Mouse (Mus musculus): ENCODE results near the gene Sppl3. TPM values are rescaled to one million over a fixed set of nuclear protein-coding genes. Genes with fewer than 3 reads are reported as not detected.

The Sppl3 gene
- polyA plus RNA-seq, 1 experiment from 2014 or later = 43.6 TPM

- no peak overlapping the region for H3K27ac ChIP-seq (replicated peaks; ENCODE audit: low read depth, low read length)
- DNase-seq (ENCODE audit: low spot score) (no peak), ATAC-seq (replicated peaks; ENCODE audit: insufficient number of reproducible peaks, low FRiP score, low TSS enrichment, low read depth) (no peak)
- no peaks in the 10 kb centered on the region for H3K9me3 ChIP-seq (replicated peaks; ENCODE audit: control insufficient read depth, low read length)
- H3K4me3 ChIP-seq (ENCODE audit: low read depth, low read length) = no peak overlapping the region
- H3K9ac ChIP-seq (replicated peaks; ENCODE audit: low read length) = no peak overlapping the region
- no peaks in the 10 kb centered on the region for H3K36me3 ChIP-seq (replicated peaks; ENCODE audit: control insufficient read depth, insufficient read depth, low read depth, low read length)
- H3K4me1 ChIP-seq (ENCODE audit: control insufficient read depth, insufficient read depth, low read length) = no peaks in the 10 kb centered on the region
- 77% methylated on average over 1 of the region's 1 CpGs for WGBS
- no peak overlapping the region for H3K4me2 ChIP-seq (ENCODE audit: low read depth, low read length)
- H3K27me3 ChIP-seq (ENCODE audit: control insufficient read depth, insufficient read depth, low read length) = no peaks in the 10 kb centered on the region
Measured at GRCm38 (mm10) chr5:115014570-115014969, 3.6 kb downstream of the Sppl3 start.

DNA sequence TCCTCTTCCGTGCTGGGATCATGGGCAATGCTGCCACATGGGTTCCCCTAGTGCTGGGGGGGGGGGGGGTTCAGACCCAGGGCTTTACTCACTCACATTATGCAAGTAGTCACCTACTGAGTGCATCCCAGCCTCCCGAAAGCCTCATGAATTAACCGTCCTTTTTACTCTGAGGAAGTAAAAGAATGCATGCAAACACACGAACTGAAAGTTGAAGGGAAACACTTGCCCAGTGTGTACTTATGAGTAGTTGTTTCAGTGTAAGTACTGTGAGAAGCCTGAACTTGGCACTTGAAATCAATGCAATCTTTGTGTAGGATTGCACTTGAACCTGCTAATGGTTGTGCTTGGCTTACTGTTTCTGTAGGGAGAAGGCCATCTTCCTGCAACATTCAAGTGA, 4.2 kb downstream of the Sppl3 start:
- 66% methylated on average over 4 of the region's 4 CpGs for WGBS
- H3K4me2 ChIP-seq (ENCODE audit: low read depth, low read length) = no peak overlapping the region

DNA sequence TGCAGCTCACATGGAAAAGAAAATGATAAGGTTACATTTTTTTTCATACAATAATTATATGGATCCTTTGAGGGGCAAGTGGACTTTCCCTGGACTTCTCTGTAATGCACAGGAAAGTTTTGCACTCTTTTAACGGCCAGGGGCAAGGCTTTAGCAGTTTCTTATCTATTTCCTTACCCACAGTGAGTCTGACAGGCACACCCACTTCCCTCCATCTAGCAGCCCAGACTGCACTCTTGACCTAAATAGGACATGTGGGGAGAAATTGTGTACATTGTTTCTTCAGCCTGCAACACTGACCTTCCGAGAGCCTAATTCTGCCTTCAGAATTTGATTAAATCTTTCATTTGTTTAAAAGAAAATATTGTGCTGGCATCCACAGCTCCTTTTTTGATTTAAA, 7.3 kb downstream of the Sppl3 start:
- Histone ChIP-seq H3K27me3 (ENCODE audit: control insufficient read depth, insufficient read depth, low read length) (no peaks in the 10 kb centered on the region), H3K4me3 (ENCODE audit: low read depth, low read length) (no peak overlapping the region), H3K4me2 (ENCODE audit: low read depth, low read length) (no peak overlapping the region), H3K4me1 (ENCODE audit: control insufficient read depth, insufficient read depth, low read length) (no peaks in the 10 kb centered on the region), H3K36me3 (replicated peaks; ENCODE audit: control insufficient read depth, insufficient read depth, low read depth, low read length) (no peaks in the 10 kb centered on the region), H3K9ac (replicated peaks; ENCODE audit: low read length) (no peak overlapping the region), H3K9me3 (replicated peaks; ENCODE audit: control insufficient read depth, low read length) (no peaks in the 10 kb centered on the region), H3K27ac (replicated peaks; ENCODE audit: low read depth, low read length) (no peak overlapping the region)
- WGBS = 62% methylated on average over 2 of the region's 2 CpGs
- ATAC-seq (replicated peaks; ENCODE audit: insufficient number of reproducible peaks, low FRiP score, low TSS enrichment, low read depth) = no peak
- no peak for DNase-seq (ENCODE audit: low spot score)

More for the DNA sequence above, 4.2 kb downstream of the Sppl3 start:
- Histone ChIP-seq H3K4me3 (ENCODE audit: low read depth, low read length) (no peak overlapping the region), H3K27ac (replicated peaks; ENCODE audit: low read depth, low read length) (no peak overlapping the region), H3K27me3 (ENCODE audit: control insufficient read depth, insufficient read depth, low read length) (no peaks in the 10 kb centered on the region), H3K9ac (replicated peaks; ENCODE audit: low read length) (no peak overlapping the region), H3K9me3 (replicated peaks; ENCODE audit: control insufficient read depth, low read length) (no peaks in the 10 kb centered on the region), H3K4me1 (ENCODE audit: control insufficient read depth, insufficient read depth, low read length) (no peaks in the 10 kb centered on the region), H3K36me3 (replicated peaks; ENCODE audit: control insufficient read depth, insufficient read depth, low read depth, low read length) (no peaks in the 10 kb centered on the region)
- ATAC-seq (replicated peaks; ENCODE audit: insufficient number of reproducible peaks, low FRiP score, low TSS enrichment, low read depth) (no peak), DNase-seq (ENCODE audit: low spot score) (no peak)

DNA sequence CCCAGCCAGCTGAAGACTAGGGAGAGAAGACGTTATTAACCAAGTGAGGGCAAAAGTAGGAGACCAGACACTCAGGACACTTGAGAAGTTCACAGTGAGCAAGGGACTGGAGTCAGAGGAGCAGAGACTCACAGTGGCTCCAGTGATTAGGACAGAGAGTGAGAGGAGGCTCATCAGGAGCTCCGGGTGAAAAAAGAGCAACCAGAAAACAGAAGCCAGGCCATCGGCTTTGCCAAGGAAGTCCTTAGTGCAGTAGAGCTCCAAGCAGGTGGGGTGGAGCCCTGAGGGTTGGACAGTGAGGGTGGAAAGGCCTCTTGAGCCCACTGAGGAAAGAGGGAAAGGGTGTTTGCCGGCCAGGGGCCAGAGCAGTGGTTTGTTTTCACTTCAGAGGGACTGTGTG, 7.9 kb downstream of the Sppl3 start:
- no peak overlapping the region for H3K4me2 ChIP-seq (ENCODE audit: low read depth, low read length)
- no peak overlapping the region for H3K4me3 ChIP-seq (ENCODE audit: low read depth, low read length)
- DNase-seq (ENCODE audit: low spot score) = no peak
- H3K36me3 ChIP-seq (replicated peaks; ENCODE audit: control insufficient read depth, insufficient read depth, low read depth, low read length) = no peaks in the 10 kb centered on the region
- no peak overlapping the region for H3K27ac ChIP-seq (replicated peaks; ENCODE audit: low read depth, low read length)
- ATAC-seq (replicated peaks; ENCODE audit: insufficient number of reproducible peaks, low FRiP score, low TSS enrichment, low read depth) = no peak
- no peaks in the 10 kb centered on the region for H3K4me1 ChIP-seq (ENCODE audit: control insufficient read depth, insufficient read depth, low read length)
- no peak overlapping the region for H3K9ac ChIP-seq (replicated peaks; ENCODE audit: low read length)
- WGBS = 82% methylated on average over 4 of the region's 4 CpGs
- H3K9me3 ChIP-seq (replicated peaks; ENCODE audit: control insufficient read depth, low read length) = no peaks in the 10 kb centered on the region
- H3K27me3 ChIP-seq (ENCODE audit: control insufficient read depth, insufficient read depth, low read length) = no peaks in the 10 kb centered on the region

GRCm38 (mm10) chr5:115022021-115022420, 11.1 kb downstream of the Sppl3 start:
- Histone ChIP-seq H3K4me1 (ENCODE audit: control insufficient read depth, insufficient read depth, low read length) (no peaks in the 10 kb centered on the region), H3K27ac (replicated peaks; ENCODE audit: low read depth, low read length) (no peak overlapping the region), H3K36me3 (replicated peaks; ENCODE audit: control insufficient read depth, insufficient read depth, low read depth, low read length) (no peaks in the 10 kb centered on the region), H3K9me3 (replicated peaks; ENCODE audit: control insufficient read depth, low read length) (no peaks in the 10 kb centered on the region), H3K27me3 (ENCODE audit: control insufficient read depth, insufficient read depth, low read length) (no peaks in the 10 kb centered on the region), H3K9ac (replicated peaks; ENCODE audit: low read length) (no peak overlapping the region), H3K4me3 (ENCODE audit: low read depth, low read length) (no peak overlapping the region), H3K4me2 (ENCODE audit: low read depth, low read length) (no peak overlapping the region)
- DNase-seq (ENCODE audit: low spot score) = no peak
- no peak for ATAC-seq (replicated peaks; ENCODE audit: insufficient number of reproducible peaks, low FRiP score, low TSS enrichment, low read depth)
- 94% methylated on average over 7 of the region's 7 CpGs for WGBS

- Histone ChIP-seq H3K36me3 (replicated peaks; ENCODE audit: control insufficient read depth, insufficient read depth, low read depth, low read length) (no peaks in the 10 kb centered on the region), H3K4me1 (ENCODE audit: control insufficient read depth, insufficient read depth, low read length) (no peaks in the 10 kb centered on the region), H3K27ac (replicated peaks; ENCODE audit: low read depth, low read length) (no peak overlapping the region), H3K9ac (replicated peaks; ENCODE audit: low read length) (no peak overlapping the region), H3K4me2 (ENCODE audit: low read depth, low read length) (no peak overlapping the region), H3K4me3 (ENCODE audit: low read depth, low read length) (no peak overlapping the region), H3K27me3 (ENCODE audit: control insufficient read depth, insufficient read depth, low read length) (no peaks in the 10 kb centered on the region), H3K9me3 (replicated peaks; ENCODE audit: control insufficient read depth, low read length) (no peaks in the 10 kb centered on the region)
- WGBS = 91% methylated on average over 4 of the region's 4 CpGs
- ATAC-seq (replicated peaks; ENCODE audit: insufficient number of reproducible peaks, low FRiP score, low TSS enrichment, low read depth) (no peak), DNase-seq (ENCODE audit: low spot score) (no peak)
Measured at GRCm38 (mm10) chr5:115026170-115026569, 15.2 kb downstream of the Sppl3 start.

DNA sequence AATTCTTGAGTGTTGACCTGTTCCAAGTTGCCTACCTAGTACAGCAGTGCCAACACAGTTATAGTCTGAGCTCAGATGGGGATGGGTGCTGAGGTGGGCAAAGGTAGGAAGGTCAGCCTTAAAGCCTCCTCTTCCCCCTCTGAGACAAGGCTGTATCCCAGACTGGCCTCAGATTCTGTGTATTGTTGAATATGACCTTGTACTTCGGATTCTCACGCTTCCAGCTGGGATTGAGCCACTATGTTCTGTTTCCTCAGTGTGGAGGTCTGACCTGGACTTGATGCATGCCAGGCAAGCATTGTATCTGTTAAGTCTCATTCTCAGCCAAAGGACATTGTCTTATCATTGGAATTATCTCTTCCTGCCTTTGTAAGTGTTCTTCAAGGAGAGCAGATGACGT, 16.2 kb downstream of the Sppl3 start:
- WGBS = 91% methylated on average over 3 of the region's 3 CpGs

DNA sequence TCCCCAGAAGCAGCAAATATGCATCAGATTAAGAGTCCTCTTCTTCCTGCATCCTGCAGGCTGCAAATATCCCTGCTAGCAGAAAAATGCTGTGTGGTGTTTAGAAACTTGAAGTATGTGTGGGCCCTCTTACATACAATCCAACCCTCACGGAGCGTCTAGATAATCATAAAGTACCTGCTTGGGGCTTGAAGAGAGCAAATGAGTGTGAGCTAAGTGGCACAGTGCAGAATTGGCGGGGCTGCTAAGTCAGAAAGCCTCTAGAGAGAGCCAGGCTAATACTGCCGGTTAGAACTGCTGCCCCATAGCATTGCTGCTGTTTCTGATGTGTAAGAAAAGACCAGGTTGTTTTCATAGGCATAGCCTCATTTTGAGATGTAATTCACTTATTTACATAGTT, 18.0 kb downstream of the Sppl3 start:
- ATAC-seq (replicated peaks; ENCODE audit: insufficient number of reproducible peaks, low FRiP score, low TSS enrichment, low read depth) (no peak), DNase-seq (ENCODE audit: low spot score) (no peak)
- no peaks in the 10 kb centered on the region for H3K27me3 ChIP-seq (ENCODE audit: control insufficient read depth, insufficient read depth, low read length)
- no peak overlapping the region for H3K27ac ChIP-seq (replicated peaks; ENCODE audit: low read depth, low read length)
- no peaks in the 10 kb centered on the region for H3K4me1 ChIP-seq (ENCODE audit: control insufficient read depth, insufficient read depth, low read length)
- WGBS = 90% methylated on average over 4 of the region's 4 CpGs
- no peak overlapping the region for H3K9ac ChIP-seq (replicated peaks; ENCODE audit: low read length)
- no peaks in the 10 kb centered on the region for H3K36me3 ChIP-seq (replicated peaks; ENCODE audit: control insufficient read depth, insufficient read depth, low read depth, low read length)
- no peaks in the 10 kb centered on the region for H3K9me3 ChIP-seq (replicated peaks; ENCODE audit: control insufficient read depth, low read length)
- H3K4me2 ChIP-seq (ENCODE audit: low read depth, low read length) = no peak overlapping the region
- no peak overlapping the region for H3K4me3 ChIP-seq (ENCODE audit: low read depth, low read length)

More for the DNA sequence above, 16.2 kb downstream of the Sppl3 start:
- H3K27ac ChIP-seq (replicated peaks; ENCODE audit: low read depth, low read length) = no peak overlapping the region
- DNase-seq (ENCODE audit: low spot score) (no peak), ATAC-seq (replicated peaks; ENCODE audit: insufficient number of reproducible peaks, low FRiP score, low TSS enrichment, low read depth) (no peak)
- H3K27me3 ChIP-seq (ENCODE audit: control insufficient read depth, insufficient read depth, low read length) = no peaks in the 10 kb centered on the region
- no peaks in the 10 kb centered on the region for H3K4me1 ChIP-seq (ENCODE audit: control insufficient read depth, insufficient read depth, low read length)
- H3K36me3 ChIP-seq (replicated peaks; ENCODE audit: control insufficient read depth, insufficient read depth, low read depth, low read length) = no peaks in the 10 kb centered on the region
- H3K4me2 ChIP-seq (ENCODE audit: low read depth, low read length) = no peak overlapping the region
- H3K4me3 ChIP-seq (ENCODE audit: low read depth, low read length) = no peak overlapping the region
- no peaks in the 10 kb centered on the region for H3K9me3 ChIP-seq (replicated peaks; ENCODE audit: control insufficient read depth, low read length)
- H3K9ac ChIP-seq (replicated peaks; ENCODE audit: low read length) = no peak overlapping the region

All from embryonic facial prominence, embryonic 11.5 days (tissue).